Mouse (Mus musculus): ENCODE results near the gene Prf1.
A peak's percentile ranks its signal among the peaks of the same experiment; 100 is the strongest.

GRCm38 (mm10) chr10:61286246-61286645 is 11.4 kb upstream of the Prf1 start:
- TF ChIP-seq CTCF (IDR thresholded peaks at IDR 0.05) (no peak), EP300 (IDR thresholded peaks at IDR 0.05) (peak; percentile 42; the same call in 1 of the 2 replicates)

All from lung, postnatal 0 days (tissue).